Mouse (Mus musculus): ENCODE measurements around the gene Tbc1d22a. TPM values are rescaled to one million over a fixed set of nuclear protein-coding genes. Genes with fewer than 3 reads are reported as not detected.

The Tbc1d22a gene
- total and polyA plus RNA-seq, 3 experiments = 15.1 to 21.1 TPM; not detected in 1

DNA sequence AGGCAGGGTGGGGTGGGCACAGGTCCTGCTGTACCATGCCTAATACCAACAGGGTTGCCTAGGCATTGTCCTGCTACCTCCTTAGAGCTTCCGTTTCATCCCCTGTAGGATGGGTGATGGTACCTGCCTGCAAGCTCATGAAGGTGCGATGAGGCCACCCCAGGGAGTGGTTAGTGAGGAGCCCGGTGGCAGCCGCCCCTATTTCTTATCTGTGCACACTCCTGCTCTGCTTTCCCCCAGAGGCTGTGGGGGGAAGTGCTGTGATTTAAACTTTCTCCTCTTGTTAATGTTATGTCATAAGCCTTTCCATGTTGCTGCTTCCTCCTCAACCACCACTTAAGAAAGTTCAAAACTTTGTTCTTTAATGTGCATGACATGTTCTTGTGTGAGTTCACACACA lies 38.4 kb downstream of the Tbc1d22a start:
- peaks cover 0 to 9% of the 10 kb centered on the region in 2 experiments; a peak in 3 of 4 replicates for H3K4me1 ChIP-seq (ENCODE audit: control insufficient read depth in 1 of 2, insufficient read depth in 2 of 2, low read length in 2 of 2)

DNA sequence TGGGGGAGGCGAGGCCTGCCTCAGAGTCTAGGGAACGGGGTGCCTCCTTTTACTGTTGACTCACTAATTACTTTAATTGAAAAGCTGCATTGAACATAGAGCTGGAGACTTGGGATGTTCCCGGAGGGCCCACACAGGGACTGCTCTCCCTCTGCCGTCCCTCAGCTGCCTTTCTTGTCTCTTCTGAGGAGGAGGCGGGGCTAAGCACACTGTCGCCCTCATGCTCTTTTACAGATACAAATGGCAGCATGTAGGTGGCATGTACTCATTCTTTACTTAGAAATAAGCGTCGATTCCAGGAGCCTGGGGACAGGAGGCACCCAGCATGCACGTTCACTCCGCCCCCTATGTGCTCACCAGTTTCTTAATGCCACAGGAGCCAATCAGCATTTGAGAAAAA lies 39.2 kb downstream of the Tbc1d22a start:
- Histone ChIP-seq H3K4me1 (ENCODE audit: control insufficient read depth in 1 of 2, insufficient read depth in 2 of 2, low read length in 2 of 2) (peaks cover 0 to 9% of the 10 kb centered on the region in 2 experiments; a peak in 3 of 4 replicates), H3K79me2 (ENCODE audit: control insufficient read depth, insufficient read depth, low read length, poor library complexity) (no peaks in the 10 kb centered on the region), H3K36me3 (ENCODE audit: control insufficient read depth in 1 of 2, insufficient read depth in 2 of 2, low read length in 2 of 2) (no peaks in the 10 kb centered on the region; a peak in 1 of 4 replicates), H3K27ac (ENCODE audit: control insufficient read depth, low read depth, low read length) (no peak overlapping the region), H3K9me3 (replicated peaks; ENCODE audit: insufficient read depth, low read length) (no peaks in the 10 kb centered on the region), H3K9ac (ENCODE audit: control insufficient read depth, low read depth, low read length, poor library complexity, severe bottlenecking) (no peak overlapping the region), H3K4me3 (ENCODE audit: control insufficient read depth in 1 of 2, insufficient read depth in 1 of 2, low read depth in 2 of 2, low read length in 2 of 2) (no peak overlapping the region), H3K27me3 (ENCODE audit: control insufficient read depth in 1 of 2, insufficient read depth in 2 of 2, low read length in 2 of 2) (no peaks in the 10 kb centered on the region)
- DNase-seq (ENCODE audit: low read depth, low spot score) = no peak
- TF ChIP-seq MYB (IDR thresholded peaks at IDR 0.05; ENCODE audit: low read depth, low read length) = no peak

More for the DNA sequence above, 38.4 kb downstream of the Tbc1d22a start:
- Histone ChIP-seq H3K27me3 (ENCODE audit: control insufficient read depth in 1 of 2, insufficient read depth in 2 of 2, low read length in 2 of 2) (no peaks in the 10 kb centered on the region), H3K9me3 (replicated peaks; ENCODE audit: insufficient read depth, low read length) (no peaks in the 10 kb centered on the region), H3K27ac (ENCODE audit: control insufficient read depth, low read depth, low read length) (no peak overlapping the region), H3K79me2 (ENCODE audit: control insufficient read depth, insufficient read depth, low read length, poor library complexity) (no peaks in the 10 kb centered on the region), H3K4me3 (ENCODE audit: control insufficient read depth in 1 of 2, insufficient read depth in 1 of 2, low read depth in 2 of 2, low read length in 2 of 2) (no peak overlapping the region), H3K9ac (ENCODE audit: control insufficient read depth, low read depth, low read length, poor library complexity, severe bottlenecking) (no peak overlapping the region), H3K36me3 (ENCODE audit: control insufficient read depth in 1 of 2, insufficient read depth in 2 of 2, low read length in 2 of 2) (no peaks in the 10 kb centered on the region; a peak in 1 of 4 replicates)
- no peak for DNase-seq (ENCODE audit: low read depth, low spot score)
- TF ChIP-seq BHLHE40 (IDR thresholded peaks at IDR 0.05; ENCODE audit: borderline replicate concordance, low read depth, low read length) (no peak), RCOR1 (IDR thresholded peaks at IDR 0.05; ENCODE audit: low read depth, low read length) (0 out of 2 replicates have a peak, but pooled peaks have one; percentile 55)

DNA sequence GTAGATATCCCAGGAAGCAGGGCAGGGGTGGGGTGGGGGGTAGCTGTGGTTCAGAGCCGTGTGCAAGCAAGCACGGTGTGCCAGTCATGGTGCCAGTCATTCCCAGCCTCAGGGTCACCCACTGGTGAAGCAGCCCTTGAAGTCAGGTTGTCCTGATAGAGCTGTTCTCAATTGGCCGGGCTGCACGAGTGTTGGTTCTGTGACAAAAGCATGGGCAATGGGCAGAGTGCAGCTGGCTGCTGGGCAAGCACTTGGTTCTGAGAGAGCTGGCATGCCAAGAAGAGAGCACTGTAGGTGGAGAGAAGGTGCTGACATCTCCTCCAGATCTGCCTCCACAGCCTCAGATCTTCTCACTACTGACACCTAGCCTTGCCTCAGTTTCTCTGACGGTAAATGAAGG lies 41.9 kb downstream of the Tbc1d22a start:
- Histone ChIP-seq H3K9me3 (replicated peaks; ENCODE audit: insufficient read depth, low read length) (no peaks in the 10 kb centered on the region), H3K27ac (ENCODE audit: control insufficient read depth, low read depth, low read length) (no peak overlapping the region), H3K4me1 (ENCODE audit: control insufficient read depth in 1 of 2, insufficient read depth in 2 of 2, low read length in 2 of 2) (peaks cover 0 to 9% of the 10 kb centered on the region in 2 experiments; a peak in 3 of 4 replicates), H3K36me3 (ENCODE audit: control insufficient read depth in 1 of 2, insufficient read depth in 2 of 2, low read length in 2 of 2) (no peaks in the 10 kb centered on the region; a peak in 1 of 4 replicates), H3K27me3 (ENCODE audit: control insufficient read depth in 1 of 2, insufficient read depth in 2 of 2, low read length in 2 of 2) (no peaks in the 10 kb centered on the region), H3K4me3 (ENCODE audit: control insufficient read depth in 1 of 2, insufficient read depth in 1 of 2, low read depth in 2 of 2, low read length in 2 of 2) (no peak overlapping the region), H3K9ac (ENCODE audit: control insufficient read depth, low read depth, low read length, poor library complexity, severe bottlenecking) (no peak overlapping the region), H3K79me2 (ENCODE audit: control insufficient read depth, insufficient read depth, low read length, poor library complexity) (no peaks in the 10 kb centered on the region)
- TF ChIP-seq ZKSCAN1 (IDR thresholded peaks at IDR 0.05; ENCODE audit: low read depth, low read length) = no peak
- DNase-seq (ENCODE audit: low read depth, low spot score) = no peak

DNA sequence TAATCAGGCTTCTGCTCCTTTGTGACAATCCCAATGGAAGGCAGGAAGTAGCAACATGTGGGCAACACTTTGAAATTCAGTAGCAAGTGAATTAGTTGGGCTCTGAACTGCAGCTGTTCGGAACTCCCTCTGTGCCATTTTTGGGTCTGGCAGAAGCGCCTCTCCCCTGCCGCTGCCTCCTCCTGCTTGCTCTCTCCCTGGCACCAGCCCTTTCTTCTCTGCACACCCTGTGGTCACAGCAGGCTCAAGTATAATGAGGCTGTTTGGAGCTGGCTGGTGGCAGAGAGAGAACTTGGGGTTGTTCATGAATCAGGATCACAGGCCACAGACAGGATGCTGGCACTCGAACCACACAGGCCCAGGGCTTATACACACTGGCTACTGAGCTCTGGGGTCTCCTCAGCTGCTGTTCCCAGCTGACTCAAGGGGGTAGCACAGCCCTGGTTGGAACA lies 42.5 kb downstream of the Tbc1d22a start:
- Histone ChIP-seq H3K4me1 (ENCODE audit: control insufficient read depth in 1 of 2, insufficient read depth in 2 of 2, low read length in 2 of 2) (peaks cover 0 to 7% of the 10 kb centered on the region in 2 experiments; a peak in 3 of 4 replicates), H3K27me3 (ENCODE audit: control insufficient read depth in 1 of 2, insufficient read depth in 2 of 2, low read length in 2 of 2) (no peaks in the 10 kb centered on the region), H3K4me3 (ENCODE audit: control insufficient read depth in 1 of 2, insufficient read depth in 1 of 2, low read depth in 2 of 2, low read length in 2 of 2) (no peak overlapping the region), H3K79me2 (ENCODE audit: control insufficient read depth, insufficient read depth, low read length, poor library complexity) (no peaks in the 10 kb centered on the region), H3K9me3 (replicated peaks; ENCODE audit: insufficient read depth, low read length) (no peaks in the 10 kb centered on the region), H3K36me3 (ENCODE audit: control insufficient read depth in 1 of 2, insufficient read depth in 2 of 2, low read length in 2 of 2) (no peaks in the 10 kb centered on the region; a peak in 1 of 4 replicates), H3K9ac (ENCODE audit: control insufficient read depth, low read depth, low read length, poor library complexity, severe bottlenecking) (no peak overlapping the region), H3K27ac (ENCODE audit: control insufficient read depth, low read depth, low read length) (no peak overlapping the region)
- DNase-seq (ENCODE audit: low read depth, low spot score) = no peak
- TF ChIP-seq ZKSCAN1 (IDR thresholded peaks at IDR 0.05; ENCODE audit: low read depth, low read length) (no peak), ZNF384 (IDR thresholded peaks at IDR 0.05; ENCODE audit: low read depth, low read length) (no peak), MAZ (IDR thresholded peaks at IDR 0.05; ENCODE audit: low read depth, low read length) (no peak), POLR2AphosphoS2 (IDR thresholded peaks at IDR 0.05; ENCODE audit: low read length) (no peak), SIN3A (IDR thresholded peaks at IDR 0.05; ENCODE audit: low read length) (no peak), MAFK (IDR thresholded peaks at IDR 0.05; ENCODE audit: borderline replicate concordance, low read depth, low read length) (no peak), NRF1 (IDR thresholded peaks at IDR 0.05; ENCODE audit: insufficient read depth, low read depth, low read length, poor library complexity, severe bottlenecking) (no peak), JUND (IDR thresholded peaks at IDR 0.05; ENCODE audit: low read depth, low read length) (no peak), KAT2A (conservative IDR thresholded peaks at IDR 0.05; ENCODE audit: low read depth, low read length) (no peak), POLR2A (IDR thresholded peaks at IDR 0.05; ENCODE audit: control insufficient read depth in 1 of 2, insufficient read depth in 1 of 2, low read depth in 1 of 2, low read length in 2 of 2, poor library complexity in 1 of 2) (no peak), UBTF (IDR thresholded peaks at IDR 0.05; ENCODE audit: borderline replicate concordance, insufficient read depth, low read depth, low read length) (no peak), TAL1 (IDR thresholded peaks at IDR 0.05; ENCODE audit: low read length) (no peak), EP300 (IDR thresholded peaks at IDR 0.05; ENCODE audit: low read depth in 1 of 2, low read length in 2 of 2) (no peak), CTCF (IDR thresholded peaks at IDR 0.05 in 2 of 3, conservative IDR thresholded peaks at IDR 0.05 in 1 of 3; ENCODE audit: control insufficient read depth in 1 of 3, insufficient read depth in 1 of 3, low read depth in 2 of 3, low read length in 3 of 3, poor library complexity in 1 of 3, severe bottlenecking in 1 of 3) (no peak)

All from MEL (cell line).